In the genomic region with DNA sequence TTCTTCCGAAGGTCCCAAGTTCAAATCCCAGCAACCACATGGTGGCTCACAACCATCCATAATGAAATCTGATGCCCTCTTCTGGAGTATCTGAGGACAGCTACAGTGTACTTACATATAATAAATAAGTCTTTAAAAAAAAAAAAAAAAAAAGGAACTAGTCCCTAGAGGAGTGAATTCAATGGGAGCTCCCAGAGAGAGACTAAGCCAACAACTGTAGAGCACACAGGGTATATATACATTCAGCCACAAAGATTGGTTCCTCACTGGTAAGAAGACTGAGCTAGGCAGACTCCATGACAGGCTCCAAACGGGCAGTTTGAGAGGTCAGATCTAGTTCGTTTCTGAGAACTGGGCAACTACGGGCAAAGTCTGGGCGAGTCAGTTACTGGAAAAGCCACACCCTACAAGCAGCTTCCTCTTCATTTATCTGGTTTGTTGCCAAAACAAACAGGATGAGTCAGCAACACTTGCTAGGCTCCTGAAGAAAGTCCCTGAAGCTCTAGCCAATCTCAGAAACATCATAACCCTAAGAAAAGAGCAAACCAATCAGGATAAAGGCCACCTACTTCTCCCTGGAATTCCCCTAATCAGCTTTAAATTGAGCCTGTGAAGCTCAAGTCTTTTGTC, we compare ENCODE assay signal across 9 mouse cellular contexts. TPM values are rescaled to one million over a fixed set of nuclear protein-coding genes. Genes with fewer than 3 reads are reported as not detected.
DNase-seq lines count a peak whose midpoint lies in the region; ATAC-seq and TF ChIP-seq lines count a peak whose summit lies in the region.
"Had no signal": no experiment of that assay in that cellular context is flagged by ENCODE, and none has a peak within 500 bp of the region (broad histone marks: within the 10 kb centered on the region; RNA-seq: fewer than 3 reads in every experiment).

No protein-coding gene starts in this region.

- 36% methylated on average over 5 of the region's 5 CpGs for WGBS in kidney, adult 2 months
- 70% methylated on average over 5 of the region's 5 CpGs for WGBS in kidney, embryonic 16.5 days
- 80% methylated on average over 5 of the region's 5 CpGs for WGBS in midbrain, embryonic 14.5 days
- WGBS in midbrain, embryonic 11.5 days, result 72% methylated on average over 5 of the region's 5 CpGs
- 37% methylated on average over 5 of the region's 5 CpGs for WGBS in thymus, adult 2 months

- no peak for ATAC-seq in kidney, embryonic 16.5 days (ENCODE audit: low FRiP score, low TSS enrichment)
- ATAC-seq in inflammation-experienced regulatory T-cells, adult 6 months, result peak; percentile 72
- ATAC-seq in megakaryocyte, adult 5-6 weeks (ENCODE audit: poor library complexity, severe bottlenecking), result peak; percentile 80
- ATAC-seq in midbrain, embryonic 14.5 days (ENCODE audit: low FRiP score, low TSS enrichment), result no peak
- ATAC-seq in midbrain, embryonic 11.5 days (ENCODE audit: low FRiP score), result no peak

- no peak overlapping the region for H3K9ac ChIP-seq in kidney, embryonic 16.5 days (replicated peaks; ENCODE audit: low read length)
- H3K9ac ChIP-seq in midbrain, embryonic 14.5 days (replicated peaks; ENCODE audit: low read length), result no peak overlapping the region
- no peak overlapping the region for H3K9ac ChIP-seq in midbrain, embryonic 11.5 days (ENCODE audit: low read length)
- H3K9ac ChIP-seq: neural tube, embryonic 13.5 days had no signal

- no peak overlapping the region for H3K4me3 ChIP-seq in kidney, adult 2 months (ENCODE audit: insufficient read depth, low read depth, low read length)
- no peak overlapping the region for H3K4me3 ChIP-seq in kidney, embryonic 16.5 days (ENCODE audit: low read length)
- H3K4me3 ChIP-seq in brown adipose tissue, adult 24 weeks (ENCODE audit: insufficient read depth, low read depth, low read length), result no peak overlapping the region
- no peak overlapping the region for H3K4me3 ChIP-seq in midbrain, embryonic 14.5 days (replicated peaks; ENCODE audit: low read depth, low read length)
- H3K4me3 ChIP-seq in midbrain, embryonic 11.5 days (ENCODE audit: low read depth, low read length), result no peak overlapping the region
- H3K4me3 ChIP-seq in thymus, adult 2 months (ENCODE audit: control insufficient read depth, insufficient read depth, low read length), result no peak overlapping the region
- H3K4me3 ChIP-seq: neural tube, embryonic 13.5 days had no signal

- peak overlapping the region; percentile 80 for H3K27ac ChIP-seq in kidney, adult 2 months (ENCODE audit: insufficient read depth, low read depth, low read length)
- no peak overlapping the region for H3K27ac ChIP-seq in kidney, embryonic 16.5 days (ENCODE audit: low read length)
- peak overlapping the region; percentile 57 for H3K27ac ChIP-seq in brown adipose tissue, adult 24 weeks (replicated peaks; ENCODE audit: low read depth, low read length)
- no peak overlapping the region for H3K27ac ChIP-seq in midbrain, embryonic 14.5 days (replicated peaks; ENCODE audit: low read depth, low read length)
- H3K27ac ChIP-seq in midbrain, embryonic 11.5 days (ENCODE audit: low read depth, low read length), result no peak overlapping the region
- H3K27ac ChIP-seq in thymus, adult 2 months (ENCODE audit: control insufficient read depth, insufficient read depth, low read length), result no peak overlapping the region
- H3K27ac ChIP-seq: neural tube, embryonic 13.5 days had no signal

- H3K4me2 ChIP-seq in kidney, embryonic 16.5 days (replicated peaks; ENCODE audit: low read depth, low read length), result no peak overlapping the region
- no peak overlapping the region for H3K4me2 ChIP-seq in midbrain, embryonic 14.5 days (ENCODE audit: low read length)
- no peak overlapping the region for H3K4me2 ChIP-seq in midbrain, embryonic 11.5 days
- H3K4me2 ChIP-seq: neural tube, embryonic 13.5 days had no signal

- no peak for TF ChIP-seq CTCF in kidney, adult 2 months (conservative IDR thresholded peaks at IDR 0.05; ENCODE audit: insufficient read depth, insufficient read length, low read depth, low read length)
- no peak for TF ChIP-seq CTCF in thymus, adult 2 months (IDR thresholded peaks at IDR 0.05; ENCODE audit: borderline replicate concordance, control insufficient read depth, extremely low read depth, insufficient read depth, low read length, poor library complexity)

- TF ChIP-seq POLR2A in kidney, adult 2 months (IDR thresholded peaks at IDR 0.05; ENCODE audit: low read depth, low read length), result no peak
- no peak for TF ChIP-seq POLR2A in thymus, adult 2 months (IDR thresholded peaks at IDR 0.05; ENCODE audit: control insufficient read depth, extremely low read depth, insufficient read depth, low read length, poor library complexity)

- peaks cover 5% of the 10 kb centered on the region; the same call in 1 of the 2 replicates for H3K4me1 ChIP-seq in kidney, adult 2 months (ENCODE audit: control insufficient read depth, insufficient read depth, low read length)
- H3K4me1 ChIP-seq in kidney, embryonic 16.5 days (ENCODE audit: insufficient read depth, low read length), result peaks cover 17% of the 10 kb centered on the region
- no peaks in the 10 kb centered on the region; the same call in 1 of the 2 replicates for H3K4me1 ChIP-seq in brown adipose tissue, adult 24 weeks (ENCODE audit: control insufficient read depth, insufficient read depth, insufficient read length, low read length)
- H3K4me1 ChIP-seq in midbrain, embryonic 14.5 days (ENCODE audit: control insufficient read depth, insufficient read depth, low read length), result 0 out of 2 replicates have a peak, but pooled peaks cover 4% of the 10 kb centered on the region
- no peaks in the 10 kb centered on the region for H3K4me1 ChIP-seq in midbrain, embryonic 11.5 days (ENCODE audit: control insufficient read depth, insufficient read depth, low read length)
- H3K4me1 ChIP-seq in thymus, adult 2 months (replicated peaks; ENCODE audit: control insufficient read depth, insufficient read depth, low read length), result 0 out of 2 replicates have a peak, but pooled peaks cover 2% of the 10 kb centered on the region

- H3K36me3 ChIP-seq in kidney, adult 2 months (ENCODE audit: control insufficient read depth, insufficient read depth, low read length), result no peaks in the 10 kb centered on the region
- no peaks in the 10 kb centered on the region for H3K36me3 ChIP-seq in kidney, embryonic 16.5 days (ENCODE audit: insufficient read depth, low read length)
- no peaks in the 10 kb centered on the region for H3K36me3 ChIP-seq in midbrain, embryonic 14.5 days (ENCODE audit: control insufficient read depth, insufficient read depth, low read length)
- H3K36me3 ChIP-seq in midbrain, embryonic 11.5 days (ENCODE audit: control insufficient read depth, insufficient read depth, low read length), result no peaks in the 10 kb centered on the region
- no peaks in the 10 kb centered on the region for H3K36me3 ChIP-seq in thymus, adult 2 months (ENCODE audit: control insufficient read depth, insufficient read depth, low read length)
- H3K36me3 ChIP-seq: neural tube, embryonic 13.5 days had no signal

- no peaks in the 10 kb centered on the region; the same call in 1 of the 2 replicates for H3K9me3 ChIP-seq in kidney, embryonic 16.5 days (ENCODE audit: low read length)
- no peaks in the 10 kb centered on the region for H3K9me3 ChIP-seq in midbrain, embryonic 14.5 days (ENCODE audit: control insufficient read depth, low read length)
- H3K9me3 ChIP-seq in midbrain, embryonic 11.5 days (ENCODE audit: control insufficient read depth, low read length), result no peaks in the 10 kb centered on the region
- H3K9me3 ChIP-seq: neural tube, embryonic 13.5 days had no signal

- no peaks in the 10 kb centered on the region for H3K27me3 ChIP-seq in kidney, adult 2 months (replicated peaks; ENCODE audit: control insufficient read depth, insufficient read depth, low read length)
- no peaks in the 10 kb centered on the region for H3K27me3 ChIP-seq in kidney, embryonic 16.5 days (ENCODE audit: insufficient read depth, low read length)
- H3K27me3 ChIP-seq in midbrain, embryonic 14.5 days (ENCODE audit: control insufficient read depth, insufficient read depth, low read length), result no peaks in the 10 kb centered on the region
- no peaks in the 10 kb centered on the region for H3K27me3 ChIP-seq in midbrain, embryonic 11.5 days (ENCODE audit: control insufficient read depth, insufficient read depth, low read length)
- H3K27me3 ChIP-seq in thymus, adult 2 months (ENCODE audit: control insufficient read depth, insufficient read depth, low read length), result no peaks in the 10 kb centered on the region
- H3K27me3 ChIP-seq: neural tube, embryonic 13.5 days had no signal

- peak; percentile 95 for DNase-seq in kidney, adult 2 months
- no peak for DNase-seq in midbrain, embryonic 14.5 days
- DNase-seq in midbrain, embryonic 11.5 days (ENCODE audit: low spot score, missing footprints), result no peak
- no peak for DNase-seq in thymus, adult 2 months

RNA-seq across cellular contexts. Expression of a gene that starts 4.9 kb away (rescaled TPM):
- 7.2 and 9.8 TPM in 2 replicates for polyA plus RNA-seq in kidney, adult 2 months (2012; rRNA removed)
- 27.1 and 32.0 TPM in 2 replicates for polyA plus RNA-seq in kidney, embryonic 16.5 days (2015; fragmentation: Nextera tagmentation; extraction: Ambion mirVana)
- polyA plus RNA-seq in brown adipose tissue, adult 24 weeks (2012; ENCODE audit: insufficient read depth, insufficient read length, missing spikeins), result 19.6 and 20.7 TPM in 2 replicates
- 10 to 100 TPM; 24.8 to 29.4 (median 25.4) TPM for polyA plus RNA-seq in inflammation-experienced regulatory T-cells, adult 6 months (2017; shearing (Covaris generic))
- total RNA-seq in megakaryocyte, adult 5-6 weeks (2015), result 19.6 and 20.2 TPM in 2 replicates
- total RNA-seq in megakaryocyte, adult 5-6 weeks (2017), result 14.7 and 16.4 TPM in 2 replicates
- polyA plus RNA-seq in midbrain, embryonic 14.5 days (2014; fragmentation: Nextera tagmentation; extraction: Ambion mirVana), result 115 and 126 TPM in 2 replicates
- 61.8 and 66.5 TPM in 2 replicates for polyA plus RNA-seq in midbrain, embryonic 11.5 days (2014; fragmentation: Nextera tagmentation; extraction: Ambion mirVana)
- 7.4 and 11.3 TPM in 2 replicates for polyA plus RNA-seq in thymus, adult 2 months (2012; rRNA removed)

RNA-seq across cellular contexts. Expression of a gene that starts 53.7 kb away (rescaled TPM):
- 12.5 and 16.1 TPM in 2 replicates for polyA plus RNA-seq in kidney, adult 2 months (2012; rRNA removed)
- polyA plus RNA-seq in kidney, embryonic 16.5 days (2015; fragmentation: Nextera tagmentation; extraction: Ambion mirVana), result 21.5 and 21.6 TPM in 2 replicates
- 30.2 and 57.1 TPM in 2 replicates for polyA plus RNA-seq in brown adipose tissue, adult 24 weeks (2012; ENCODE audit: insufficient read depth, insufficient read length, missing spikeins)
- polyA plus RNA-seq in inflammation-experienced regulatory T-cells, adult 6 months (2017; shearing (Covaris generic)), result 10 to 100 TPM; 42.0 to 73.9 (median 68.8) TPM
- 6.8 and 9.3 TPM in 2 replicates for total RNA-seq in megakaryocyte, adult 5-6 weeks (2015)
- total RNA-seq in megakaryocyte, adult 5-6 weeks (2017), result 5.9 and 7.8 TPM in 2 replicates
- polyA plus RNA-seq in midbrain, embryonic 14.5 days (2014; fragmentation: Nextera tagmentation; extraction: Ambion mirVana), result 6.0 TPM in 2 replicates
- polyA plus RNA-seq in midbrain, embryonic 11.5 days (2014; fragmentation: Nextera tagmentation; extraction: Ambion mirVana), result 8.0 and 8.6 TPM in 2 replicates
- polyA plus RNA-seq in thymus, adult 2 months (2012; rRNA removed), result 5.1 and 6.2 TPM in 2 replicates

Comparison
In these comparisons a context has a peak if more than half of its experiments do, and no peak if none do; other contexts are left out.
1. H3K27ac ChIP-seq: peak in kidney, adult 2 months (single experiment) and brown adipose tissue, adult 24 weeks (single experiment); none in kidney, embryonic 16.5 days (single experiment), midbrain, embryonic 14.5 days (single experiment), midbrain, embryonic 11.5 days (single experiment) and thymus, adult 2 months (single experiment).
2. ATAC-seq: peak in inflammation-experienced regulatory T-cells, adult 6 months (single experiment) and megakaryocyte, adult 5-6 weeks (single experiment); none in kidney, embryonic 16.5 days (single experiment), midbrain, embryonic 14.5 days (single experiment) and midbrain, embryonic 11.5 days (single experiment).